ENCODE assay signal across 19 mouse cellular contexts in the genomic region with DNA sequence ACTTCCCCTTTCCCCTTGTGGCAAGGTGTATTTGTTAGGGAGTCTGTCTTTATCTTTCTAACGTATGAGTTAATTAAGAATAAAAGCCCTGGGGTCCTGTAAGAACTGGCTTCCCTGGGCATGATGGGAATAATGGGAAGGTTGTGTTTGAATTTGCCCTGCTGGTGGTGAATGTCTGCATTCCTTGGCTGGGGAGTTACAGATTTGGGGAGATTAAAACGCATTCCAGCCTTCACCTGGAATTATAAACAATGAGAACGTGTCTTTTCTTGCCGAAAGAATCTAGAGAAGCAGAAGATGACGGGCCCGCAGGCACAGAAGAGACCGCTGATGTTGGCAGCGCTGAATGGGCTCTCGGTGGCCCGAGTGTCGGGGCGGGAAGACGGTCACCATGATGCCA.
DNase-seq lines count a peak whose midpoint lies in the region; ATAC-seq and TF ChIP-seq lines count a peak whose summit lies in the region.
"Had no signal": no experiment of that assay in that cellular context is flagged by ENCODE, and none has a peak within 500 bp of the region (broad histone marks: within the 10 kb centered on the region; RNA-seq: fewer than 3 reads in every experiment).

No protein-coding gene starts in this region.

- H3K27me3 ChIP-seq in limb, embryonic 15.5 days: no peaks in the 10 kb centered on the region
- H3K27me3 ChIP-seq in limb, embryonic 10.5 days (ENCODE audit: low read depth, poor library complexity, severe bottlenecking): no peaks in the 10 kb centered on the region
- H3K27me3 ChIP-seq in MEL (ENCODE audit: control insufficient read depth in 1 of 2, insufficient read depth in 2 of 2, low read length in 2 of 2): no peaks in the 10 kb centered on the region
- no peaks in the 10 kb centered on the region for H3K27me3 ChIP-seq in embryonic facial prominence, embryonic 14.5 days (replicated peaks; ENCODE audit: control insufficient read depth, insufficient read depth, low read length)
- no peaks in the 10 kb centered on the region for H3K27me3 ChIP-seq in stomach, postnatal 0 days (ENCODE audit: control insufficient read depth, insufficient read depth, low read length)
- H3K27me3 ChIP-seq: embryonic facial prominence, embryonic 12.5 days; heart, embryonic 15.5 days had no signal

- H3K4me2 ChIP-seq in limb, embryonic 15.5 days: no peak overlapping the region
- H3K4me2 ChIP-seq in embryonic facial prominence, embryonic 14.5 days (ENCODE audit: low read depth, low read length): peak overlapping the region; percentile 4; the same call in 1 of the 2 replicates
- H3K4me2 ChIP-seq in stomach, postnatal 0 days (replicated peaks; ENCODE audit: low read depth): no peak overlapping the region
- H3K4me2 ChIP-seq: embryonic facial prominence, embryonic 12.5 days; heart, embryonic 11.5 days; heart, embryonic 15.5 days had no signal

- 72% methylated on average over 13 of the region's 13 CpGs for WGBS in limb, embryonic 15.5 days
- 92% methylated on average over 13 of the region's 13 CpGs for WGBS in limb, embryonic 10.5 days
- 76% methylated on average over 13 of the region's 13 CpGs for whole genome bisulfite sequencing in embryonic facial prominence, embryonic 14.5 days
- 69% methylated on average over 13 of the region's 13 CpGs for WGBS in stomach, postnatal 0 days

- H3K4me1 ChIP-seq in limb, embryonic 15.5 days: peaks cover 5% of the 10 kb centered on the region
- peaks cover 13% of the 10 kb centered on the region for H3K4me1 ChIP-seq in limb, embryonic 10.5 days
- peaks cover 0 to 2% of the 10 kb centered on the region in 2 experiments; a peak in 1 of 4 replicates for H3K4me1 ChIP-seq in MEL (ENCODE audit: control insufficient read depth in 1 of 2, insufficient read depth in 2 of 2, low read length in 2 of 2)
- peaks cover 5% of the 10 kb centered on the region; the same call in 1 of the 2 replicates for H3K4me1 ChIP-seq in embryonic facial prominence, embryonic 14.5 days (ENCODE audit: control insufficient read depth, insufficient read depth, low read length)
- no peaks in the 10 kb centered on the region for H3K4me1 ChIP-seq in stomach, postnatal 0 days (replicated peaks; ENCODE audit: control insufficient read depth, insufficient read depth)

- H3K9ac ChIP-seq in limb, embryonic 15.5 days: no peak overlapping the region
- peak overlapping the region; percentile 46 for H3K9ac ChIP-seq in MEL (ENCODE audit: control insufficient read depth, low read depth, low read length, poor library complexity, severe bottlenecking)
- no peak overlapping the region for H3K9ac ChIP-seq in embryonic facial prominence, embryonic 14.5 days (ENCODE audit: low read depth, low read length)
- H3K9ac ChIP-seq in stomach, postnatal 0 days (ENCODE audit: low read length): no peak overlapping the region
- H3K9ac ChIP-seq: embryonic facial prominence, embryonic 12.5 days; heart, embryonic 15.5 days had no signal

- peak overlapping the region; percentile 33; the same call in 1 of the 2 replicates for H3K27ac ChIP-seq in limb, embryonic 15.5 days
- no peak overlapping the region; the same call in 1 of the 2 replicates for H3K27ac ChIP-seq in limb, embryonic 10.5 days
- peak overlapping the region; percentile 43 for H3K27ac ChIP-seq in MEL (ENCODE audit: control insufficient read depth, low read depth, low read length)
- peak overlapping the region; percentile 39; the same call in 1 of the 2 replicates for H3K27ac ChIP-seq in embryonic facial prominence, embryonic 14.5 days (replicated peaks; ENCODE audit: low read depth, low read length)
- H3K27ac ChIP-seq in stomach, postnatal 0 days (replicated peaks): 0 out of 2 replicates have a peak overlapping the region, but pooled peaks have one; percentile 53
- H3K27ac ChIP-seq: heart, embryonic 15.5 days had no signal

- no peak for ATAC-seq in limb, embryonic 15.5 days (ENCODE audit: insufficient number of reproducible peaks, low FRiP score, low TSS enrichment, low read depth)
- 0 out of 2 replicates have a peak, but pooled peaks have one; percentile 5 for ATAC-seq in embryonic facial prominence, embryonic 14.5 days (ENCODE audit: low read depth)
- ATAC-seq in stomach, postnatal 0 days (ENCODE audit: low FRiP score, low TSS enrichment): no peak
- ATAC-seq: forebrain, embryonic 16.5 days; hindbrain, embryonic 16.5 days; inflammation-experienced regulatory T-cells, adult 6 months had no signal

- H3K36me3 ChIP-seq in limb, embryonic 15.5 days: peaks cover 66% of the 10 kb centered on the region
- H3K36me3 ChIP-seq in limb, embryonic 10.5 days: peaks cover 45% of the 10 kb centered on the region
- no peaks in the 10 kb centered on the region; a peak in 1 of 4 replicates for H3K36me3 ChIP-seq in MEL (ENCODE audit: control insufficient read depth in 1 of 2, insufficient read depth in 2 of 2, low read length in 2 of 2)
- H3K36me3 ChIP-seq in embryonic facial prominence, embryonic 14.5 days (ENCODE audit: control insufficient read depth, insufficient read depth, low read length): peaks cover 68% of the 10 kb centered on the region
- H3K36me3 ChIP-seq in stomach, postnatal 0 days (ENCODE audit: control insufficient read depth, insufficient read depth, low read length): peaks cover 18% of the 10 kb centered on the region

- no peaks in the 10 kb centered on the region for H3K79me2 ChIP-seq in MEL (ENCODE audit: control insufficient read depth, insufficient read depth, low read length, poor library complexity)

- no peak for TF ChIP-seq EP300 in MEL (IDR thresholded peaks at IDR 0.05; ENCODE audit: low read depth in 1 of 2, low read length in 2 of 2)
- TF ChIP-seq EP300 in stomach, postnatal 0 days (optimal IDR thresholded peaks at IDR 0.05): peak; percentile 34

- no peak for TF ChIP-seq CTCF in MEL (IDR thresholded peaks at IDR 0.05 in 2 of 3, conservative IDR thresholded peaks at IDR 0.05 in 1 of 3; ENCODE audit: control insufficient read depth in 1 of 3, insufficient read depth in 1 of 3, low read depth in 2 of 3, low read length in 3 of 3, poor library complexity in 1 of 3, severe bottlenecking in 1 of 3)
- TF ChIP-seq CTCF in stomach, postnatal 0 days (IDR thresholded peaks at IDR 0.05; ENCODE audit: low read depth): no peak

- H3K4me3 ChIP-seq in limb, embryonic 15.5 days: no peak overlapping the region
- no peak overlapping the region for H3K4me3 ChIP-seq in limb, embryonic 10.5 days
- peak overlapping the region; percentile 3 to 44 for H3K4me3 ChIP-seq in MEL (ENCODE audit: control insufficient read depth in 1 of 2, insufficient read depth in 1 of 2, low read depth in 2 of 2, low read length in 2 of 2)
- no peak overlapping the region for H3K4me3 ChIP-seq in embryonic facial prominence, embryonic 14.5 days (ENCODE audit: low read depth, low read length)
- H3K4me3 ChIP-seq in stomach, postnatal 0 days (ENCODE audit: low read depth, low read length): no peak overlapping the region
- H3K4me3 ChIP-seq: embryonic facial prominence, embryonic 12.5 days; erythroblast, embryonic 14.5 days; heart, embryonic 15.5 days had no signal

- no peaks in the 10 kb centered on the region for H3K9me3 ChIP-seq in limb, embryonic 15.5 days
- no peaks in the 10 kb centered on the region for H3K9me3 ChIP-seq in limb, embryonic 10.5 days (replicated peaks)
- no peaks in the 10 kb centered on the region for H3K9me3 ChIP-seq in MEL (replicated peaks; ENCODE audit: insufficient read depth, low read length)
- H3K9me3 ChIP-seq in embryonic facial prominence, embryonic 14.5 days (ENCODE audit: control insufficient read depth, low read length): no peaks in the 10 kb centered on the region
- no peaks in the 10 kb centered on the region for H3K9me3 ChIP-seq in stomach, postnatal 0 days (ENCODE audit: control insufficient read depth, low read length)
- H3K9me3 ChIP-seq: embryonic facial prominence, embryonic 12.5 days; heart, embryonic 15.5 days had no signal

- intact Hi-C loops in left cerebral cortex, postnatal 10 days (cut with DNase I): no loop called here

- TF ChIP-seq POLR2A in MEL (IDR thresholded peaks at IDR 0.05; ENCODE audit: control insufficient read depth in 1 of 2, insufficient read depth in 1 of 2, low read depth in 1 of 2, low read length in 2 of 2, poor library complexity in 1 of 2): no peak

- no peak for DNase-seq in limb, embryonic 10.5 days (ENCODE audit: low spot score)
- DNase-seq in MEL (ENCODE audit: low read depth, low spot score): peak; percentile 39
- DNase-seq in embryonic facial prominence, embryonic 14.5 days (ENCODE audit: low spot score): peak; percentile 71
- no peak for DNase-seq in stomach, postnatal 0 days (ENCODE audit: low spot score)
- no peak for DNase-seq in left cerebral cortex, postnatal 10 days (ENCODE audit: extremely low spot score in 1 of 2, low spot score in 2 of 2)
- DNase-seq: adrenal gland, adult 8-10 months; adrenal gland, postnatal 36 days; cerebellum, adult 2 months; cerebellum, postnatal 10 days; gastrocnemius, postnatal 10 days; heart, adult 18-20 months had no signal

- no peak for TF ChIP-seq RAD21 in MEL (IDR thresholded peaks at IDR 0.05; ENCODE audit: low read depth, low read length)

TF ChIP-seq in MEL, 35 proteins besides CTCF, POLR2A, EP300 and RAD21:
- no peak for TF ChIP-seq ZMIZ1 (IDR thresholded peaks at IDR 0.05; ENCODE audit: low read depth, low read length)
- no peak for TF ChIP-seq POLR2AphosphoS2 (IDR thresholded peaks at IDR 0.05; ENCODE audit: low read length)
- TF ChIP-seq ZNF384 (IDR thresholded peaks at IDR 0.05; ENCODE audit: low read depth, low read length): no peak
- no peak for TF ChIP-seq POLR2AphosphoS5 (IDR thresholded peaks at IDR 0.05; ENCODE audit: borderline replicate concordance, low read depth, low read length)
- no peak for TF ChIP-seq BHLHE40 (IDR thresholded peaks at IDR 0.05; ENCODE audit: borderline replicate concordance, low read depth, low read length)
- TF ChIP-seq JUND (IDR thresholded peaks at IDR 0.05; ENCODE audit: low read depth, low read length): no peak
- no peak for TF ChIP-seq MAZ (IDR thresholded peaks at IDR 0.05; ENCODE audit: low read depth, low read length)
- no peak for TF ChIP-seq RCOR1 (IDR thresholded peaks at IDR 0.05; ENCODE audit: low read depth, low read length)
- no peak for TF ChIP-seq USF2 (IDR thresholded peaks at IDR 0.05; ENCODE audit: borderline replicate concordance in 1 of 2, insufficient read depth in 1 of 2, low read depth in 1 of 2, low read length in 2 of 2)
TF ChIP-seq in MEL: peak in this region for 0.

Comparison
In these comparisons a context has a peak if more than half of its experiments do, and no peak if none do; other contexts are left out.
1. H3K4me3 ChIP-seq: peak in MEL (2 of 2); none in limb, embryonic 15.5 days (single experiment), limb, embryonic 10.5 days (single experiment), embryonic facial prominence, embryonic 14.5 days (single experiment) and stomach, postnatal 0 days (single experiment).
2. DNase-seq: peak in MEL (single experiment) and embryonic facial prominence, embryonic 14.5 days (single experiment); none in limb, embryonic 10.5 days (single experiment), stomach, postnatal 0 days (single experiment) and left cerebral cortex, postnatal 10 days (0 of 2).